Comparison of ENCODE assay signal across 8 mouse cellular contexts in genomic region chr9:99563714-99564113, GRCm38 (mm10). TPM values are rescaled to one million over a fixed set of nuclear protein-coding genes. Genes with fewer than 3 reads are reported as not detected.
A peak's percentile ranks its signal among the peaks of the same experiment; 100 is the strongest.
DNase-seq lines count a peak whose midpoint lies in the region; ATAC-seq lines count a peak whose summit lies in the region.
"Had no signal": no experiment of that assay in that cellular context is flagged by ENCODE, and none has a peak within 500 bp of the region (broad histone marks: within the 10 kb centered on the region; RNA-seq: fewer than 3 reads in every experiment).

No protein-coding gene starts in this region.

- no peak overlapping the region for H3K9ac ChIP-seq in lung, embryonic 16.5 days (ENCODE audit: low read length)

- no peak overlapping the region for H3K4me2 ChIP-seq in lung, embryonic 16.5 days (ENCODE audit: low read depth, low read length)

- H3K4me1 ChIP-seq in heart, embryonic 10.5 days: peaks cover 4% of the 10 kb centered on the region; the same call in 1 of the 2 replicates
- H3K4me1 ChIP-seq in lung, embryonic 16.5 days (replicated peaks; ENCODE audit: control insufficient read depth, insufficient read depth, low read length): peaks cover 5% of the 10 kb centered on the region; the same call in 1 of the 2 replicates

- DNase-seq in right cerebral cortex, postnatal 4 days: peak; percentile 9
- DNase-seq in right cerebral cortex, postnatal 36 days (ENCODE audit: low spot score in 2 of 2): no peak
- DNase-seq in adrenal gland, postnatal 36 days: peak; percentile 84 to 88
- peak; percentile 86 for DNase-seq in heart, embryonic 10.5 days (ENCODE audit: low spot score)
- peak; percentile 35 to 67 for DNase-seq in spleen, adult 18-20 months
- DNase-seq in left cerebral cortex, adult 11 months (ENCODE audit: low spot score): no peak

- H3K4me3 ChIP-seq in heart, embryonic 10.5 days: no peak overlapping the region
- H3K4me3 ChIP-seq in lung, embryonic 16.5 days (ENCODE audit: low read length): no peak overlapping the region

- H3K27me3 ChIP-seq in heart, embryonic 10.5 days (ENCODE audit: insufficient read depth, poor library complexity, severe bottlenecking): no peaks in the 10 kb centered on the region
- no peaks in the 10 kb centered on the region for H3K27me3 ChIP-seq in lung, embryonic 16.5 days (ENCODE audit: control insufficient read depth, insufficient read depth, low read depth, low read length)

- H3K36me3 ChIP-seq in heart, embryonic 10.5 days: no peaks in the 10 kb centered on the region
- no peaks in the 10 kb centered on the region for H3K36me3 ChIP-seq in lung, embryonic 16.5 days (ENCODE audit: control insufficient read depth, insufficient read depth, low read length)

- 17% methylated on average over 11 of the region's 11 CpGs for WGBS in heart, embryonic 10.5 days
- 14% methylated on average over 11 of the region's 11 CpGs for WGBS in lung, embryonic 16.5 days

- H3K9me3 ChIP-seq in heart, embryonic 10.5 days: no peaks in the 10 kb centered on the region
- H3K9me3 ChIP-seq in lung, embryonic 16.5 days (ENCODE audit: control insufficient read depth, low read length): no peaks in the 10 kb centered on the region

- no peak overlapping the region for H3K27ac ChIP-seq in heart, embryonic 10.5 days
- H3K27ac ChIP-seq in lung, embryonic 16.5 days (ENCODE audit: low read length): no peak overlapping the region

- 0 out of 2 replicates have a peak, but pooled peaks have one; percentile 39 for ATAC-seq in lung, embryonic 16.5 days (ENCODE audit: low read depth)

RNA-seq across cellular contexts. Expression of gene Armc8, which starts 5.0 kb away (rescaled TPM):
- 10 to 100 TPM; 24.1 to 43.3 TPM for total RNA-seq in adrenal gland, postnatal 36 days (2021)
- 22.7 and 26.3 TPM in 2 replicates for polyA plus RNA-seq in heart, embryonic 10.5 days (2016; fragmentation: Nextera tagmentation; extraction: Ambion mirVana)
- polyA plus RNA-seq in lung, embryonic 16.5 days (2015; fragmentation: Nextera tagmentation; extraction: Ambion mirVana): 22.0 and 23.4 TPM in 2 replicates

RNA-seq across cellular contexts. Expression of gene Dbr1, which starts 11.9 kb away (rescaled TPM):
- 10 to 100 TPM; 12.8 to 15.0 TPM for total RNA-seq in adrenal gland, postnatal 36 days (2021)
- polyA plus RNA-seq in heart, embryonic 10.5 days (2016; fragmentation: Nextera tagmentation; extraction: Ambion mirVana): 23.2 and 32.9 TPM in 2 replicates
- 31.2 and 31.6 TPM in 2 replicates for polyA plus RNA-seq in lung, embryonic 16.5 days (2015; fragmentation: Nextera tagmentation; extraction: Ambion mirVana)

RNA-seq across cellular contexts. Expression of gene A4gnt, which starts 48.6 kb away (rescaled TPM):
- total RNA-seq in adrenal gland, postnatal 36 days (2021): not detected
- polyA plus RNA-seq in heart, embryonic 10.5 days (2016; fragmentation: Nextera tagmentation; extraction: Ambion mirVana): not detected in 2 replicates
- polyA plus RNA-seq in lung, embryonic 16.5 days (2015; fragmentation: Nextera tagmentation; extraction: Ambion mirVana): not detected in 2 replicates
- polyA plus RNA-seq: gonadal fat pad, adult 2 months had no signal

Comparison
In these comparisons a context has a peak if more than half of its experiments do, and no peak if none do; other contexts are left out.
1. DNase-seq: peak in right cerebral cortex, postnatal 4 days (single experiment), adrenal gland, postnatal 36 days (2 of 2), heart, embryonic 10.5 days (single experiment) and spleen, adult 18-20 months (2 of 2); none in right cerebral cortex, postnatal 36 days (0 of 2) and left cerebral cortex, adult 11 months (single experiment).